Mouse (Mus musculus): ENCODE results near the gene Erbin. TPM values are rescaled to one million over a fixed set of nuclear protein-coding genes. Genes with fewer than 3 reads are reported as not detected.
A peak's percentile ranks its signal among the peaks of the same experiment; 100 is the strongest.

Erbin gene
- polyA plus RNA-seq, 1 experiment from 2014 or later = 17.9 TPM

DNA sequence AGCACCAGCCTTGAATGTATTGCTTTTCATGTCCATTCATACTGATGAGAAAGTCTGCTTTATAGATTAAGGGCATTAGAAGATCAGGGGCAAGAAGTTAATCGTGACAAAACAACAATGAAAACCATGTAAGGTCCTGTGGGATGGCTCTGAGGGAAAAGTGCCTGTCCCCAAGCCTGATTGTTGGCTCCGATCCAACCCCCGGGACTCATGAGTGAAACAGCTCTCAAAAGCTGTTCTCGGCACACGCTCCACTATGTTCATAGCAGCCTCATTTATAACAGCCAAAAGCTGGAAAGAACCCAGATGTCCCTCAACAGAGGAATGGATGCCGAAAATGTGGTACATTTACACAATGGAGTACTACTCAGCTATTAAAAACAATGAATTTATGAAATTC, 4.3 kb upstream of the Erbin start:
- Histone ChIP-seq H3K4me2 (no peak overlapping the region), H3K27me3 (replicated peaks) (no peaks in the 10 kb centered on the region), H3K27ac (no peak overlapping the region), H3K4me3 (replicated peaks) (no peak overlapping the region), H3K9ac (no peak overlapping the region), H3K36me3 (no peaks in the 10 kb centered on the region), H3K4me1 (peaks cover 10% of the 10 kb centered on the region), H3K9me3 (no peaks in the 10 kb centered on the region)
- 59% methylated on average over 6 of the region's 6 CpGs for WGBS
- no peak for ATAC-seq (ENCODE audit: insufficient read depth, low FRiP score, low read depth)

GRCm38 (mm10) chr13:103923402-103924065, 3.2 kb upstream of the Erbin start:
- no peak for ATAC-seq (ENCODE audit: insufficient read depth, low FRiP score, low read depth)
- Histone ChIP-seq H3K27me3 (replicated peaks) (no peaks in the 10 kb centered on the region), H3K27ac (peak overlapping the region; percentile 58; the same call in 1 of the 2 replicates), H3K36me3 (no peaks in the 10 kb centered on the region), H3K9me3 (no peaks in the 10 kb centered on the region), H3K4me3 (replicated peaks) (no peak overlapping the region), H3K4me2 (no peak overlapping the region), H3K9ac (no peak overlapping the region), H3K4me1 (peaks cover 10% of the 10 kb centered on the region)
- WGBS = 58% methylated on average over 6 of the region's 6 CpGs

GRCm38 (mm10) chr13:103921831-103922380, 1.6 kb upstream of the Erbin start:
- no peak for ATAC-seq (ENCODE audit: insufficient read depth, low FRiP score, low read depth)

GRCm38 (mm10) chr13:103920933-103921830, 868 bp upstream of the Erbin start:
- Histone ChIP-seq H3K4me2 (peak overlapping the region; percentile 78), H3K27ac (peak overlapping the region; percentile 100), H3K36me3 (no peaks in the 10 kb centered on the region), H3K9me3 (no peaks in the 10 kb centered on the region), H3K4me3 (replicated peaks) (peak overlapping the region; percentile 86), H3K9ac (peak overlapping the region; percentile 100), H3K27me3 (replicated peaks) (no peaks in the 10 kb centered on the region), H3K4me1 (peaks cover 14% of the 10 kb centered on the region)
- peak; percentile 85 for ATAC-seq (ENCODE audit: insufficient read depth, low FRiP score, low read depth)
- WGBS = under 1% methylated on average over 70 of the region's 125 CpGs

More at GRCm38 (mm10) chr13:103921831-103922380, 1.6 kb upstream of the Erbin start:
- H3K27ac ChIP-seq = peak overlapping the region; percentile 100
- no peaks in the 10 kb centered on the region for H3K27me3 ChIP-seq (replicated peaks)
- H3K4me3 ChIP-seq (replicated peaks) = peak overlapping the region; percentile 86
- H3K36me3 ChIP-seq = no peaks in the 10 kb centered on the region
- H3K9ac ChIP-seq = peak overlapping the region; percentile 100; the same call in 1 of the 2 replicates
- no peaks in the 10 kb centered on the region for H3K9me3 ChIP-seq
- H3K4me1 ChIP-seq = peaks cover 10% of the 10 kb centered on the region
- 12% methylated on average over 11 of the region's 11 CpGs for WGBS
- peak overlapping the region; percentile 78 for H3K4me2 ChIP-seq

DNA sequence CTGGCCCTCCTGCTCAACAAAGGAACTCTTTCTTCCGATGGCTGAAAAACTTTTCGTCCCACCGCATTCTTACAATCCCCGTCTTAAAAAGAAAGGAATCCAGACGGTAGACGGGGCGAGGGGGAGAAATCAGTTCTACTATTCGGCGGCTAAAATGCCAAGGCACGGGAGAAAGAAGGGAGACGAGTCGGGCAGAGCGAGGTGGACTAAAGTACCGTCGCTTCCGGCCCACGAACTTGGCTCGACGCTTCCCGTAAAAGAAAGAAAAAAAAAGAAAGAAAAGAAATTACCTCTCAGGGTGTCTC, 406 bp downstream of the Erbin start:
- H3K9ac ChIP-seq = peak overlapping the region; percentile 100
- no peaks in the 10 kb centered on the region for H3K36me3 ChIP-seq
- peak overlapping the region; percentile 78 for H3K4me2 ChIP-seq
- no peaks in the 10 kb centered on the region for H3K27me3 ChIP-seq (replicated peaks)
- peaks cover 16% of the 10 kb centered on the region for H3K4me1 ChIP-seq
- H3K27ac ChIP-seq = peak overlapping the region; percentile 100
- no peak for ATAC-seq (ENCODE audit: insufficient read depth, low FRiP score, low read depth)
- H3K9me3 ChIP-seq = no peaks in the 10 kb centered on the region
- 0% methylated on average over 20 of the region's 20 CpGs for WGBS
- H3K4me3 ChIP-seq (replicated peaks) = peak overlapping the region; percentile 86

GRCm38 (mm10) chr13:103919234-103919955, 919 bp downstream of the Erbin start:
- Histone ChIP-seq H3K36me3 (no peaks in the 10 kb centered on the region), H3K27ac (peak overlapping the region; percentile 100), H3K27me3 (replicated peaks) (no peaks in the 10 kb centered on the region), H3K4me3 (replicated peaks) (peak overlapping the region; percentile 86), H3K9ac (peak overlapping the region; percentile 100), H3K4me1 (peaks cover 16% of the 10 kb centered on the region), H3K9me3 (no peaks in the 10 kb centered on the region), H3K4me2 (peak overlapping the region; percentile 78)
- ATAC-seq (ENCODE audit: insufficient read depth, low FRiP score, low read depth) = no peak
- WGBS = under 1% methylated on average over 32 of the region's 32 CpGs

DNA sequence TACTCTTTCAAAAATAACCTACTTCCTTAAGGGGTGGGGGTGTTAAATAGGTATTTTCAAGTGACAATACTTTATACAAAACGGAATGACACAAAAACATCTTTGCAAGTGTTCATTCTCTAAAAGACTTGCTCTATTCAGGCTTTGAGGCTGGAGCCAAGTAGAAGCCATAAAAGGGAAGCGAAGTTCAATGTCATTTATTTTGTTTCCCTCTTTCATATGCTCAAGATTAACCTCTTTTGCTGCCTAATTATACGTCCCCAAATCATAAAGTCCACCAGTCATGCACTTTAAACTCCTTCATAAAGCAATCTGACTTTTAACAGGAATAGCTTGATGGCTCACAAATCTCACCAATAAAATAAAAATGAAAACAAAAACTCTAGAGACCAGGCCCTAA, 1.9 kb downstream of the Erbin start:
- H3K4me3 ChIP-seq (replicated peaks) = peak overlapping the region; percentile 86
- H3K9me3 ChIP-seq = no peaks in the 10 kb centered on the region
- peak overlapping the region; percentile 78 for H3K4me2 ChIP-seq
- H3K36me3 ChIP-seq = no peaks in the 10 kb centered on the region
- H3K27me3 ChIP-seq (replicated peaks) = no peaks in the 10 kb centered on the region
- H3K27ac ChIP-seq = peak overlapping the region; percentile 2; the same call in 1 of the 2 replicates
- 0 out of 2 replicates have a peak overlapping the region, but pooled peaks have one; percentile 0 for H3K9ac ChIP-seq
- WGBS = 10% methylated on average over 3 of the region's 3 CpGs
- H3K4me1 ChIP-seq = peaks cover 11% of the 10 kb centered on the region
- ATAC-seq (ENCODE audit: insufficient read depth, low FRiP score, low read depth) = no peak

DNA sequence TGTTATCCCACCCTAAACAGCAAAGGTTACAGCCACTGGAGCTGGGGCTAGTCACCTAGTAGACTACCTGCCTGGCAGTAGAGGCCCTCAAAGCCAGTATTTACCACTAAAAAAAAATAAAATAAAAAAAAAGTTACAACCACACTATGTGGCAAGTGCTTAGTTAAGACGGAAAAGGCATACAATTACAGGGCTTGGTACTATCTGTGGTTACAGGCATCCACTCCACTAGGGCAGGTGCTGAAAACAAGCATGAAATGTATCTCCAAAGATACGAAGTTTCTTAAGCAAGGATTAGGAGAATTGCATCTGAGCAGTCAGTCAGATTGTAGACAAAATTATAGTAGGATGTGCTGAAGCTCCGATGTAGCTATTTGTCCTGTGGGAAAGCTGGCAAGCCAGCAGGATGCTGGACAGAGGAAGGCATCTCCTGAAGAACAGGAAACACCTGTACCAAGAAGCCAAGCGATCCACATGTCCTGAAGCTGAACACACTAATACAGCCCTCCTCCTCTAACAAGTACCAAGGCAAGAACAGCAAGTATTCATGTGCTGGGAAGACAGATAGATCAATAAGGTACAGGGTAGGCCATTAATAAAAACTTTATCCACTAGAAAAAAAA, 6.1 kb downstream of the Erbin start:
- ATAC-seq (ENCODE audit: insufficient read depth, low FRiP score, low read depth) = no peak
- Histone ChIP-seq H3K4me2 (no peak overlapping the region), H3K27ac (no peak overlapping the region), H3K9ac (no peak overlapping the region), H3K4me3 (replicated peaks) (no peak overlapping the region), H3K4me1 (0 out of 2 replicates have a peak, but pooled peaks cover 6% of the 10 kb centered on the region), H3K36me3 (no peaks in the 10 kb centered on the region), H3K9me3 (no peaks in the 10 kb centered on the region), H3K27me3 (replicated peaks) (no peaks in the 10 kb centered on the region)
- 74% methylated on average over 4 of the region's 4 CpGs for WGBS

- Histone ChIP-seq H3K4me2 (no peak overlapping the region), H3K9ac (no peak overlapping the region), H3K4me1 (0 out of 2 replicates have a peak, but pooled peaks cover 6% of the 10 kb centered on the region), H3K27me3 (replicated peaks) (no peaks in the 10 kb centered on the region), H3K27ac (no peak overlapping the region), H3K9me3 (no peaks in the 10 kb centered on the region), H3K36me3 (no peaks in the 10 kb centered on the region), H3K4me3 (replicated peaks) (no peak overlapping the region)
- ATAC-seq (ENCODE audit: insufficient read depth, low FRiP score, low read depth) = no peak
- 81% methylated on average over 3 of the region's 3 CpGs for WGBS
These were observed 8.0 kb downstream of the Erbin start for GRCm38 (mm10) chr13:103912351-103912750.

DNA sequence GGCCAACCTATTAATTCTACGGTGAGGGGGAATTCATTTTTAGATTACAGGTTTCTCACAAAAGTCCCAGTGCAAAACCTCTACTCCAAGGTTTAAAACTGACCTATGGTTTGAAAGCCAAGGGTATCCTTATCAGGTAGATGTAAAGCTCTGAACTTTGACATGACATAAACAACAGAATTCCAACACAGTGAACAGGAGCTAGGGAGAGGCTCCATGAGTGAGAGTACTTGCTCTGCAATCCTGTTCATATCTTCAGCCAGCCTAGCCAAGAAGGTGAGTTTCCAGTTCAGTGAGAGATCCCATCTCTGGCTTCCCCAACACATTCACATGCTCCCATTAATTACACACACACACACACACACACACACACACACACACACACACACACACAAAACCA, 9.7 kb downstream of the Erbin start:
- no peak overlapping the region for H3K27ac ChIP-seq
- H3K4me2 ChIP-seq = no peak overlapping the region
- 73% methylated on average over 1 of the region's 1 CpGs for WGBS
- H3K36me3 ChIP-seq = no peaks in the 10 kb centered on the region
- no peaks in the 10 kb centered on the region for H3K9me3 ChIP-seq
- no peaks in the 10 kb centered on the region for H3K4me1 ChIP-seq
- H3K27me3 ChIP-seq (replicated peaks) = no peaks in the 10 kb centered on the region
- H3K4me3 ChIP-seq (replicated peaks) = no peak overlapping the region
- no peak for ATAC-seq (ENCODE audit: insufficient read depth, low FRiP score, low read depth)
- no peak overlapping the region for H3K9ac ChIP-seq

DNA sequence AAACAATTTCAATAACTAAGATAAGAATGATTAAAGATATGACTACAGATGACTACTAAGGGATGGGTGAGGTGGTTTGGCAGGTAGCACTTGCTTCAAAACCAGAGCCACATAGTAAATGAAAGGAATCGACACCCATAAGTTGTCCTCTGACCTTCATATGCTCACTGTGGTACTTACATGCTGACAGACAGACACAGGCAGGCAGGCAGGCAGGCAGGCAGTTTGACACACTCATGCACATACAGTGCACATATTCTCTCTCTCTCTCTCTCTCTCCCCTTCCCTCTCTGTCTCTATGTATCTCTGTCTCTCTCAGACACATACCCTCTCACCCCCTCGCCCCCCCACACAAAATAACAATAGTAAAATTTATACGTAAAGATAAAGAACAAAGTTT, 10.4 kb downstream of the Erbin start:
- Histone ChIP-seq H3K27me3 (replicated peaks) (no peaks in the 10 kb centered on the region), H3K27ac (no peak overlapping the region), H3K36me3 (no peaks in the 10 kb centered on the region), H3K4me3 (replicated peaks) (no peak overlapping the region), H3K9ac (no peak overlapping the region), H3K4me1 (no peaks in the 10 kb centered on the region), H3K9me3 (no peaks in the 10 kb centered on the region), H3K4me2 (no peak overlapping the region)
- no peak for ATAC-seq (ENCODE audit: insufficient read depth, low FRiP score, low read depth)
- 64% methylated on average over 3 of the region's 3 CpGs for WGBS
